In the genomic region with DNA sequence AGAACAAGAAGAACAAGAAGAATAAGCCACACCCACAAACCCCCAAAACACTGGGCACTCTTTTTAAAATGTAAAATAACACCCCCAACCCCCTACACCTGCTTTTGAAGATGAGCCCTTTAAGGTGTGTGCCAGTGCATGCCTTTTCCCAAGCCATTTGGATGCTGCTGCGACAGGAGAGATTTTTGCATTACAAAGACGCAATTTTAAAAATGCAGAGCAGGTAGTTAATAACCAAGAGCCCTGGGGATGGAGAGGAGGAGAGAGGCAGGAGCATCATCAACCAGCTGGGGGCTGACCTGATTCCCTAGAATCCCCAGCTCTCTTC, we compare ENCODE assay signal across 9 mouse cellular contexts. TPM values are rescaled to one million over a fixed set of nuclear protein-coding genes. Genes with fewer than 3 reads are reported as not detected.
A peak's percentile ranks its signal among the peaks of the same experiment; 100 is the strongest.
DNase-seq lines count a peak whose midpoint lies in the region; ATAC-seq and TF ChIP-seq lines count a peak whose summit lies in the region.
"Had no signal": no experiment of that assay in that cellular context is flagged by ENCODE, and none has a peak within 500 bp of the region (broad histone marks: within the 10 kb centered on the region; RNA-seq: fewer than 3 reads in every experiment).

Gene Astn1 (plus strand): TSS at position 310 of the 328 bp plus-strand sequence.

- H3K4me2 ChIP-seq in heart, postnatal 0 days (ENCODE audit: low read depth, low read length), result peak within 1 kb of the TSS; percentile 47
- H3K4me2 ChIP-seq in embryonic facial prominence, embryonic 12.5 days (replicated peaks), result peak within 1 kb of the TSS; percentile 72
- peak within 1 kb of the TSS; percentile 60 for H3K4me2 ChIP-seq in intestine, embryonic 14.5 days (ENCODE audit: low read length)
- peak within 1 kb of the TSS; percentile 86 for H3K4me2 ChIP-seq in midbrain, embryonic 13.5 days (replicated peaks)

- no peaks in the 10 kb centered on the region for H3K9me3 ChIP-seq in heart, postnatal 0 days (replicated peaks; ENCODE audit: control insufficient read depth, low read length)
- H3K9me3 ChIP-seq in embryonic facial prominence, embryonic 12.5 days, result no peaks in the 10 kb centered on the region
- no peaks in the 10 kb centered on the region for H3K9me3 ChIP-seq in intestine, embryonic 14.5 days (ENCODE audit: control insufficient read depth, low read length)
- H3K9me3 ChIP-seq in midbrain, embryonic 13.5 days, result no peaks in the 10 kb centered on the region

- no peak for TF ChIP-seq CTCF in heart, postnatal 0 days (IDR thresholded peaks at IDR 0.05; ENCODE audit: low read depth)

- H3K9ac ChIP-seq in heart, postnatal 0 days (replicated peaks; ENCODE audit: low read depth, low read length), result no peak within 1 kb of the TSS
- peak within 1 kb of the TSS; percentile 65 for H3K9ac ChIP-seq in embryonic facial prominence, embryonic 12.5 days
- 0 out of 2 replicates have a peak within 1 kb of the TSS, but pooled peaks have one; percentile 6 for H3K9ac ChIP-seq in intestine, embryonic 14.5 days (ENCODE audit: low read length)
- peak within 1 kb of the TSS; percentile 98 for H3K9ac ChIP-seq in midbrain, embryonic 13.5 days (replicated peaks)

- H3K27ac ChIP-seq in heart, postnatal 0 days (ENCODE audit: low read depth), result no peak within 1 kb of the TSS
- peak within 1 kb of the TSS; percentile 31; the same call in 1 of the 2 replicates for H3K27ac ChIP-seq in embryonic facial prominence, embryonic 12.5 days
- H3K27ac ChIP-seq in intestine, embryonic 14.5 days (ENCODE audit: low read depth), result no peak within 1 kb of the TSS
- H3K27ac ChIP-seq in midbrain, embryonic 13.5 days, result peak within 1 kb of the TSS; percentile 98

- no peaks in the 10 kb centered on the region for H3K36me3 ChIP-seq in heart, postnatal 0 days (replicated peaks; ENCODE audit: control insufficient read depth, insufficient read depth, low read length)
- no peaks in the 10 kb centered on the region for H3K36me3 ChIP-seq in embryonic facial prominence, embryonic 12.5 days
- H3K36me3 ChIP-seq in intestine, embryonic 14.5 days (ENCODE audit: control insufficient read depth, insufficient read depth, low read length), result no peaks in the 10 kb centered on the region
- no peaks in the 10 kb centered on the region for H3K36me3 ChIP-seq in midbrain, embryonic 13.5 days

- WGBS in heart, postnatal 0 days, result 3% methylated on average over 2 of the region's 2 CpGs
- WGBS in embryonic facial prominence, embryonic 12.5 days, result 7% methylated on average over 2 of the region's 2 CpGs
- WGBS in intestine, embryonic 14.5 days, result 2% methylated on average over 2 of the region's 2 CpGs
- WGBS in midbrain, embryonic 13.5 days, result 0% methylated on average over 2 of the region's 2 CpGs

- DNase-seq in heart, postnatal 0 days (ENCODE audit: low spot score), result no peak
- DNase-seq in heart, adult 8-10 months (ENCODE audit: low spot score), result no peak
- no peak for DNase-seq in intestine, embryonic 14.5 days (ENCODE audit: low spot score)
- DNase-seq in spleen, adult 12 weeks (ENCODE audit: low spot score), result no peak
- DNase-seq in frontal cortex, postnatal 25 days (ENCODE audit: low spot score in 2 of 2), result no peak
- DNase-seq in adrenal gland, adult (ENCODE audit: inconsistent age in 2 of 2, low spot score in 1 of 2), result no peak
- DNase-seq: kidney, adult 2 months had no signal

- H3K4me1 ChIP-seq in heart, postnatal 0 days (ENCODE audit: control insufficient read depth, insufficient read depth), result no peaks in the 10 kb centered on the region
- peaks cover 12% of the 10 kb centered on the region for H3K4me1 ChIP-seq in embryonic facial prominence, embryonic 12.5 days
- H3K4me1 ChIP-seq in intestine, embryonic 14.5 days (replicated peaks; ENCODE audit: control insufficient read depth, insufficient read depth, low read length), result no peaks in the 10 kb centered on the region
- H3K4me1 ChIP-seq in midbrain, embryonic 13.5 days (replicated peaks), result peaks cover 42% of the 10 kb centered on the region

- peak within 1 kb of the TSS; percentile 28 for H3K4me3 ChIP-seq in heart, postnatal 0 days (ENCODE audit: low read depth, low read length)
- peak within 1 kb of the TSS; percentile 64 for H3K4me3 ChIP-seq in embryonic facial prominence, embryonic 12.5 days
- H3K4me3 ChIP-seq in intestine, embryonic 14.5 days (ENCODE audit: low read depth, low read length), result peak within 1 kb of the TSS; percentile 30
- peak within 1 kb of the TSS; percentile 83 for H3K4me3 ChIP-seq in midbrain, embryonic 13.5 days (replicated peaks)

- ATAC-seq in heart, postnatal 0 days (ENCODE audit: insufficient read depth, low read depth), result no peak
- ATAC-seq in embryonic facial prominence, embryonic 12.5 days (ENCODE audit: insufficient number of reproducible peaks, insufficient read depth, low FRiP score, low TSS enrichment), result no peak
- no peak for ATAC-seq in intestine, embryonic 14.5 days (replicated peaks; ENCODE audit: low FRiP score, low TSS enrichment, low read depth)
- ATAC-seq in midbrain, embryonic 13.5 days, result no peak; the same call in 1 of the 2 replicates

- no peak for TF ChIP-seq EP300 in heart, postnatal 0 days (IDR thresholded peaks at IDR 0.05; ENCODE audit: low read depth)

- H3K27me3 ChIP-seq in heart, postnatal 0 days (ENCODE audit: control insufficient read depth, insufficient read depth, low read length), result peaks cover 35% of the 10 kb centered on the region
- H3K27me3 ChIP-seq in embryonic facial prominence, embryonic 12.5 days, result peaks cover 12% of the 10 kb centered on the region; the same call in 1 of the 2 replicates
- H3K27me3 ChIP-seq in intestine, embryonic 14.5 days (replicated peaks; ENCODE audit: control insufficient read depth, insufficient read depth, low read length), result peaks cover 41% of the 10 kb centered on the region
- H3K27me3 ChIP-seq in midbrain, embryonic 13.5 days, result peaks cover 3% of the 10 kb centered on the region

RNA-seq across cellular contexts. Expression of gene Astn1, which starts in this region (rescaled TPM):
- total RNA-seq in heart, postnatal 0 days (2014; rRNA removed; ENCODE audit: low replicate concordance), result 0.27 and 0.95 TPM in 2 replicates
- 0.10 and 0.16 TPM in 2 replicates for polyA plus RNA-seq in heart, postnatal 0 days (2015; fragmentation: Nextera tagmentation; extraction: Ambion mirVana)
- total RNA-seq in heart, adult 8-10 months (2022), result 1 to 10 TPM in 2 of 4 experiments, under 1 TPM in 2; 0.52 to 1.3 (median 1.0) TPM
- polyA plus RNA-seq in embryonic facial prominence, embryonic 12.5 days (2016; fragmentation: Nextera tagmentation; extraction: Ambion mirVana), result 8.1 and 8.2 TPM in 2 replicates
- 2.2 and 2.9 TPM in 2 replicates for polyA plus RNA-seq in intestine, embryonic 14.5 days (2014; fragmentation: Nextera tagmentation; extraction: Ambion mirVana)
- 32.1 and 35.7 TPM in 2 replicates for polyA plus RNA-seq in midbrain, embryonic 13.5 days (2015; fragmentation: Nextera tagmentation; extraction: Ambion mirVana)

Comparison
In these comparisons a context has a peak if more than half of its experiments do, and no peak if none do; other contexts are left out.
1. H3K27ac ChIP-seq: peak in embryonic facial prominence, embryonic 12.5 days (single experiment) and midbrain, embryonic 13.5 days (single experiment); none in heart, postnatal 0 days (single experiment) and intestine, embryonic 14.5 days (single experiment).
2. H3K4me3 ChIP-seq: peak in every context shown above with its lines; median percentile 83 in midbrain, embryonic 13.5 days; 64 in embryonic facial prominence, embryonic 12.5 days; 30 in intestine, embryonic 14.5 days; 28 in heart, postnatal 0 days.
3. Peak in every context shown above with its lines, with median percentiles within 50 percentile points of each other: H3K4me2 ChIP-seq.